Mouse (Mus musculus) WW6 (cell line): ENCODE results near the gene AL731706.1.

Source experiments
- DNase-seq: peaks from one replicate; pipeline ENCODE4 v3.0.0-alpha.2; 2013; ENCODE audit warnings: low read depth, low spot score

Gene AL731706.1

DNA sequence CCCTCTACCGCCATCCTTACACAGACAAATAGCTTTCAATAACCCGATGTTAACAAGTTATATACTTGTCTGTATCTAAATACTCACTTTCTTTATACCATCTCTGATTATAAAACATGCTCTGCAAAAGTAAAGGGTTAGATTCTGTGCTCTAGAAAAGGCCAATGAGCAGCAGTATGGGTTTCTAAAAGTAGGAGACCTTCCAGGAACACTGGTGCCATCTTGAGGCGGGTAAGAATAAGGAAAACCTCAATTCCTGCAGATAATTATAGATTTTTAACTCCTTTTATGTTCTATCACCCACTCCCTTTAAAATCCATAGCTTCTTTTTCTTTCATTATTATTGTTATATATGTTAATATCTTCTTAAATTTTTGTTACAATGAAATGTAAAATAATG is 55.3 kb downstream of the AL731706.1 start:
- DNase-seq = no peak

DNA sequence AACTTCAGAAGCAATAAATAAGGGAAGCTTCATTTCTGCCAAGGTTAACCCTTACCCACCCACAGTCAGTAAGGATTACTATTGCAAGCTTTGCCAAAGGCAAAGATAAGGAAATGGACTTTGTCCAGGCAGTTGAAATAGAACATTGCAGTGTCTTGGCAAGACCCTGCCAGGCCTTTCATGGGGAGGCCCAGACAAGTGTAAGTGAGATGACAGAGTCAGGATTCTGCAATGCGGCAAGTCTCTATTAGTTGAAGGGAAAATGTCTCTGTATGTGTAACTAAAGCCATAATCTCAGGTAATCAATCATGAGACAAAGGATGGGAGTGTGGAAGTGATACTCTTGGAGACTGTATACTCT is 56.5 kb downstream of the AL731706.1 start:
- DNase-seq = no peak

DNA sequence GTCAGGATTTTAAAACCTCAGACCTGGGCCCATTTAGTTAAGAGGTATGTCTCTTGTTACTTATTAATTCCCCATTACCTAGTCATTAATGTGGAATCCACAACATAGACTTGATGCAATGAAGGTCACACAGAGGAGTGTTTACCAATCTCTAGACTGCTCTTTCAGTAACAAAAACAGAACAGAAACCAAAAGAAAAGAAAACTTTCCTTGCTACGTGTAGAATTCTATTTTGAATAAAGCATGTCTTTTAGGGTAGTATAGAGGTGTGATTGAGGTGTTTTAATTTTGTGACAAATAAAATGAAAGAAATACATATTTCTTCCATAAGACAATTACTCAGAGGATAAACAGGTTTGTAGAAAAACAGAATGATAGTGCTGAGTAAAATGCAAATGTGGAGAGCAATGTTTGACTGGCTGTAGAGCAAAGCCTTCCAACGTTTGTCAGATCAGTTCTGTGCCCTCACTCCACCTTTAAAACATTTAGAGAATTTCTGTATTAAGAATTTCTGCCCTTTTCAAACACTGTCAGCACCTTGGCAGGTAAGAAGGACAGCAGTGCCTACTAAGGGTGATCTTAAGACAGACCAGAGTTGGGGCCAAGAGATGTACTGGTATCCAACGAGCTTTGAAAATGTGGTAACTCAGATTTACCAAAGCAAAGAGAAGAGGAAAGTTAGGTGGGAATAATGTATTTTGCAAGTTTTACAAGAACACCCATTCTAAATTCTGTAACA is 57.0 kb downstream of the AL731706.1 start:
- DNase-seq = no peak

DNA sequence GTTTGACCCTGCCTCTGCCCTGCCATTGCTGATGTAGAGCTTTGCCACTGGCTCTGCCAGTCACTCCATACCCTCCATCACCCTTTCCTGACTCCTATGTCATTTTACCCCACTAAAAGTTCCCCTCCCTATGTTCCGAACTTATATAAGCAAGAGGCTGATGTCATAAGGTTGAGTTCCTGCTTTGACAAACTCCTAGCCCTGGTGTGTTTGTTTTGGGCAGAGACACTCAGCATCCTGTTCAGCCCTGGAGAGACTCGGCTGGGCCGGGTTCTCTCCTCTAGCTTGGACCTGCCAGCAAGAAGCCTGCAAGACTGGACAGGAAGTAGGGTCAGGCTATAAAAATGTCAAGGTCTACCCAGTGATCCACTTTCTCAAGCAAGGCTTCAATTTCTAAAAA is 58.3 kb downstream of the AL731706.1 start:
- DNase-seq = no peak
